Mouse (Mus musculus) limb, embryonic 15.5 days (tissue): Measurements from ENCODE around the gene Fgf2. TPM values are rescaled to one million over a fixed set of nuclear protein-coding genes. Genes with fewer than 3 reads are reported as not detected.

Experiments used
- ATAC-seq: fragments of 200-750 bp; cut with Nextera tagmentation; 2 replicates; pipeline ENCODE4 v1.8.0; 2017; ENCODE audit warnings: low read depth, moderate TSS enrichment; ENCODE audit not compliant: insufficient number of reproducible peaks, low FRiP score, low TSS enrichment
- H3K27ac ChIP-seq: fragments of 300-500 bp; sonication (generic); 2 replicates; pipeline ENCODE4 v1.5.1; 2015; ENCODE audit warnings: moderate library complexity, mild to moderate bottlenecking, inconsistent platforms
- H3K27me3 ChIP-seq: fragments of 300-500 bp; sonication (generic); 2 replicates; pipeline ENCODE4 v1.6.1; 2015; ENCODE audit warnings: inconsistent platforms
- H3K36me3 ChIP-seq: fragments of 300-500 bp; sonication (generic); 2 replicates; pipeline ENCODE4 v1.6.1; 2015; ENCODE audit warnings: inconsistent platforms
- H3K4me1 ChIP-seq: fragments of 300-500 bp; sonication (generic); 2 replicates; pipeline ENCODE4 v1.6.1; 2015; ENCODE audit warnings: inconsistent platforms
- H3K4me2 ChIP-seq: fragments of 300-500 bp; sonication (generic); 2 replicates; pipeline ENCODE4 v1.6.1; 2015; ENCODE audit warnings: mild to moderate bottlenecking, inconsistent platforms
- H3K4me3 ChIP-seq: fragments of 300-500 bp; sonication (generic); 2 replicates; pipeline ENCODE4 v1.5.1; 2015; ENCODE audit warnings: mild to moderate bottlenecking, inconsistent platforms
- H3K9ac ChIP-seq: fragments of 300-500 bp; sonication (generic); 2 replicates; pipeline ENCODE4 v1.6.1; 2015; ENCODE audit warnings: inconsistent platforms
- H3K9me3 ChIP-seq: fragments of 300-500 bp; sonication (generic); 2 replicates; pipeline ENCODE4 v1.6.1; 2016; ENCODE audit warnings: inconsistent platforms
- WGBS: fragments of 180-500 bp; shearing (Covaris S2); methylation state at CpG from one replicate; pipeline ENCODE4 v1.1.7; 2015; 5-methylcytosine and 5-hydroxymethylcytosine counted together
- polyA plus RNA-seq: library from polyadenylated mRNA; unstranded; fragments of >200 nt; fragmentation: Nextera tagmentation; extraction: Ambion mirVana; gene quantifications from 2 replicates; pipeline ENCODE4 v1.2.1, GENCODE M21; 2015

Fgf2 gene
- polyA plus RNA-seq, 1 experiment from 2014 or later, result 7.5 TPM

- WGBS, result 73% methylated on average over 6 of the region's 6 CpGs
- H3K9me3 ChIP-seq, result no peaks in the 10 kb centered on the region
- H3K4me1 ChIP-seq, result peaks cover 19% of the 10 kb centered on the region
- no peaks in the 10 kb centered on the region for H3K27me3 ChIP-seq
- no peak for ATAC-seq
- no peak overlapping the region for H3K4me3 ChIP-seq
- H3K27ac ChIP-seq, result no peak overlapping the region
- no peak overlapping the region for H3K4me2 ChIP-seq
- H3K36me3 ChIP-seq, result no peaks in the 10 kb centered on the region
- no peak overlapping the region for H3K9ac ChIP-seq
Observed at GRCm38 (mm10) chr3:37387310-37387709, 39.2 kb downstream of the Fgf2 start.

- no peaks in the 10 kb centered on the region for H3K9me3 ChIP-seq
- H3K4me2 ChIP-seq, result no peak overlapping the region
- no peak for ATAC-seq
- H3K4me3 ChIP-seq, result no peak overlapping the region
- WGBS, result 81% methylated on average over 5 of the region's 5 CpGs
- peaks cover 24% of the 10 kb centered on the region for H3K4me1 ChIP-seq
- no peaks in the 10 kb centered on the region for H3K27me3 ChIP-seq
- H3K9ac ChIP-seq, result no peak overlapping the region
- H3K27ac ChIP-seq, result no peak overlapping the region
- H3K36me3 ChIP-seq, result no peaks in the 10 kb centered on the region
Observed at GRCm38 (mm10) chr3:37396930-37397608, 48.9 kb downstream of the Fgf2 start.

- Histone ChIP-seq H3K9me3 (no peaks in the 10 kb centered on the region), H3K4me2 (no peak overlapping the region), H3K4me3 (no peak overlapping the region), H3K9ac (no peak overlapping the region), H3K27ac (no peak overlapping the region), H3K27me3 (no peaks in the 10 kb centered on the region), H3K4me1 (peaks cover 27% of the 10 kb centered on the region), H3K36me3 (no peaks in the 10 kb centered on the region)
- no peak for ATAC-seq
- WGBS, result 82% methylated on average over 3 of the region's 3 CpGs
Observed at GRCm38 (mm10) chr3:37397646-37398045, 49.5 kb downstream of the Fgf2 start.

- Histone ChIP-seq H3K4me2 (no peak overlapping the region), H3K4me3 (no peak overlapping the region), H3K9ac (no peak overlapping the region), H3K27ac (0 out of 2 replicates have a peak overlapping the region, but pooled peaks have one; percentile 30), H3K27me3 (no peaks in the 10 kb centered on the region), H3K9me3 (no peaks in the 10 kb centered on the region), H3K36me3 (no peaks in the 10 kb centered on the region), H3K4me1 (peaks cover 27% of the 10 kb centered on the region)
- 63% methylated on average over 7 of the region's 7 CpGs for WGBS
- ATAC-seq, result no peak
Observed at GRCm38 (mm10) chr3:37398661-37399395, 50.7 kb downstream of the Fgf2 start.

DNA sequence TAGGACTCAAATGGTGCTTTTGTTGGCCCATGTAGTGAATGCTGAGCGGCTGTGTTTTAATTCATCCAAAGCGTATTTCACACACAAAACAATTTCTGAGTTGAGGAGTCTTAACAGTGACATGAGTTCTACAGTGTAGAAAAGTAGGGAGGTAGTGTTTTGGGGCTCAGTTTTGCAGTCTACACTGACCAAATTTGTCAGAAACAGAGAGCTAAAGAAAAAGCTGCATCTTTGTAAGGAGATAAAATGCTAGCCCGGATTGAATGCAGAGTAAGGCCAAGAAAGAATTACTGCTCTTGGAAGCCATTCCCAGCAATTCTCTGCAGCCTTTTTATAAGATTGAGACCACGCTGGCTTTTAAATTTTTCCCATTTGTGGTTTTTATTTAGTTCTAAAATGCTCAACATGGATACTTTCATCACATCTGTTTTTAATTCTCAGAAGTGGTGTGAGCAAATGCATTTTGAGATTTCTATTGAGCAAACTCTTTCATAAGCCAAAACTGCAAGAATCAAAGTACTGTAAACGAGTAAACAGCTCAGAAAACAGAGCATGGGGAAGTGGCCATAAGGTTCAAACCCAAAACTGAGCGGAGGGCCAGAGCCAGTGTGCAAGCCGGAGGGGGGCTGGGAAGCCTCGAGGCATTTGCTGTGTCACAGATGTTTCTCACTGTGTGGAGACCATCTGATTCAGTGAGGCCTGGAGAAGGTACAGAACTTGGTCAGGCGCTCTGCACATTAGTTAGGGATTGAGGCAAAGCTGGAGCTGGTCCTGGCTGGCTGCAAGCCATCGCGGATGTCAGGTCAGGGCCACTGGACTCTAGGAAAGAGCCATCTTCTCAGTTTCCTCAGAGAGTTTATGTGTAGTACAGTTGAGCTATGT, 53.8 kb downstream of the Fgf2 start:
- 34% methylated on average over 11 of the region's 11 CpGs for WGBS

DNA sequence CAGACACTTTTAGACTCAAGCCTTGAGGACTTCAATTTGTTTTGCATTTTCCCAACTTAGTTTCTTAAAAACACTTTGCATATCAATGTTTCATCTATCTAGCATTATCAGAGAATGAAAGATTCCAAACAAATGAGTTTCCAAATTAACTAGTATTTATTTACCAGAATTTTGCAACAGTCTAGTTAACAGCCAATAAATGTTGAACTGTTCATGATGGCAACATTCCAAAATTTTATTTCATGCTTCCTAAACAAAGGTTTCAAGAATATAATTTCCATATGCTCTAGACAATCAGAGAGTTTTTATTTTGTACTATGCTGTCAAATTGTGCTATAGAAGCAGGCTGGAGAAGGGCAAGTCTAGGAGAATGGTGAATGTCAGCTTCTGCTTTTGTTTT, 59.5 kb downstream of the Fgf2 start:
- ATAC-seq, result no peak
- no peak overlapping the region for H3K27ac ChIP-seq
- 0 out of 2 replicates have a peak, but pooled peaks cover 9% of the 10 kb centered on the region for H3K36me3 ChIP-seq
- H3K9me3 ChIP-seq, result no peaks in the 10 kb centered on the region
- no peaks in the 10 kb centered on the region; the same call in 1 of the 2 replicates for H3K4me1 ChIP-seq
- no peak overlapping the region for H3K9ac ChIP-seq
- H3K27me3 ChIP-seq, result no peaks in the 10 kb centered on the region
- H3K4me3 ChIP-seq, result no peak overlapping the region
- no peak overlapping the region for H3K4me2 ChIP-seq

More for the DNA sequence above, 53.8 kb downstream of the Fgf2 start:
- Histone ChIP-seq H3K4me2 (no peak overlapping the region), H3K27me3 (no peaks in the 10 kb centered on the region), H3K4me3 (no peak overlapping the region), H3K9me3 (no peaks in the 10 kb centered on the region), H3K9ac (no peak overlapping the region), H3K4me1 (peaks cover 27% of the 10 kb centered on the region), H3K27ac (peak overlapping the region; percentile 83), H3K36me3 (0 out of 2 replicates have a peak, but pooled peaks cover 4% of the 10 kb centered on the region)
- ATAC-seq, result peak; percentile 74

DNA sequence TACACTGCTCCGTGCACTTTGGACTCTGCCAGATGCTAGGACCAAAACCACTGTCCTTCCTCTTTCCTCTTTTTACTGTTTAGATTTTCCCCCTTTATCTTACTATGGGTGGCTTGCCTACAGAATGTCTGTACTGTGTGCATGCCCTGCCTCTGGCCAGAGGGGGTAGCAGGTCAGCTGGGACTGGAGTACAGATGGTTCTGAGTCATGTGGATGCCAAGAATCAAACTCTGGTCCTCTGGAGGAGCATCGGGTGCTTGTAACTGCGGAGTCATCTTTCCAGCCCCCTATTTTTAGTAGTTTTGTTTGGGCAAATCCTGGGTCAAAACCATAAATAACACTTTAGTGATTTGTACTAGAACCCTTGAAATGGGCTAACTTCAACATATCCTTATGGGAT, 65.3 kb downstream of the Fgf2 start:
- ATAC-seq, result no peak
- no peak overlapping the region for H3K9ac ChIP-seq
- peaks cover 6% of the 10 kb centered on the region; the same call in 1 of the 2 replicates for H3K4me1 ChIP-seq
- H3K27ac ChIP-seq, result no peak overlapping the region
- WGBS, result 88% methylated on average over 3 of the region's 3 CpGs
- no peak overlapping the region for H3K4me2 ChIP-seq
- no peak overlapping the region for H3K4me3 ChIP-seq
- 0 out of 2 replicates have a peak, but pooled peaks cover 5% of the 10 kb centered on the region for H3K36me3 ChIP-seq
- H3K27me3 ChIP-seq, result no peaks in the 10 kb centered on the region
- no peaks in the 10 kb centered on the region for H3K9me3 ChIP-seq

DNA sequence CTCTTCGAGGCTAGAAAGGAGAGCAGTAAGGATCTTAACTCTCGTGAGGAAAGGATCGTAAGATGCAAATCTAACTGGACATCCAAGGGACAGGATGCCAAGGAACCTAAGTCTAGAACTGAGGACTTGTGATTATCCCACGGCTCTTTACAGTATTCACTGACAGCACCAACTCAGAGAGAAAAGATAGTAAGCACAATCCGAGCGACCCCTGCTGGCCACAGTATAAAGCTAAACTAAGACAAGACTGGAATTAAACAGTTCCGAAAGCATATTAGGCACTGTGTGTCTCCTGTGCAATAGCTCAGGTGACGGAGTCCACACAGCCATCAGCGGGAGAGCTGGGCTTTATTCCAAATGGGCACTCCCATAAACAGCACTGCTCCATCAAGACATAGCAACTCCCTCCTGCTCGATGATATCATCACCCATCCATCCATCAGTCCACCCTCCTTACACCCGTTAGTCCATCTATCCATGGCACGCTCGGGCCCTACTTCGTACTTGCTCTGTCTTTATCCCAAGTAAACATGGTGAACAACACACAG, 66.3 kb downstream of the Fgf2 start:
- no peak overlapping the region for H3K4me2 ChIP-seq
- H3K9me3 ChIP-seq, result no peaks in the 10 kb centered on the region
- no peak overlapping the region for H3K4me3 ChIP-seq
- H3K27me3 ChIP-seq, result no peaks in the 10 kb centered on the region
- H3K4me1 ChIP-seq, result peaks cover 11% of the 10 kb centered on the region; the same call in 1 of the 2 replicates
- ATAC-seq, result no peak
- H3K36me3 ChIP-seq, result 0 out of 2 replicates have a peak, but pooled peaks cover 5% of the 10 kb centered on the region
- no peak overlapping the region for H3K9ac ChIP-seq
- no peak overlapping the region for H3K27ac ChIP-seq
- 48% methylated on average over 14 of the region's 14 CpGs for WGBS

DNA sequence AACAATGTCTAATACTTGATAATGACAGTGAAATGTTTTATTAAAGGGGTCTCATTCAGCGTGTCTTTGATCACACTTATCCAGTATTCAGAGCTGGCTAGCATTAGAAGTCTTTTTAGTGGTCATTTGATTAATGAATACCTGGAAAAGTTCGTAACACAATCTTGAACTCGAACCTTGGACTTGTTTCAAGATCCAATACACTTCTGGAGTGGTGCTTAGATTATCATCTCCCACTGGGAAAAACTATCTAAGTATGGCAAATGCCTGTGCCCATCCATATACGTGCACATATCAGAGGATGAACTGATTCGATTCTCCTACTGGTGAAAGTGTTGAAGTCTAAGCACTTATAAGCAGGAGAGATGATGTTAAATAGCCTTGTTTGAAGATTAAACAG, 70.2 kb downstream of the Fgf2 start:
- no peak overlapping the region for H3K9ac ChIP-seq
- H3K27me3 ChIP-seq, result no peaks in the 10 kb centered on the region
- ATAC-seq, result no peak
- WGBS, result 76% methylated on average over 5 of the region's 5 CpGs
- H3K4me3 ChIP-seq, result peak overlapping the region; percentile 83
- H3K27ac ChIP-seq, result peak overlapping the region; percentile 95; the same call in 1 of the 2 replicates
- H3K4me1 ChIP-seq, result peaks cover 17% of the 10 kb centered on the region
- peak overlapping the region; percentile 56 for H3K4me2 ChIP-seq
- H3K9me3 ChIP-seq, result no peaks in the 10 kb centered on the region
- H3K36me3 ChIP-seq, result no peaks in the 10 kb centered on the region

DNA sequence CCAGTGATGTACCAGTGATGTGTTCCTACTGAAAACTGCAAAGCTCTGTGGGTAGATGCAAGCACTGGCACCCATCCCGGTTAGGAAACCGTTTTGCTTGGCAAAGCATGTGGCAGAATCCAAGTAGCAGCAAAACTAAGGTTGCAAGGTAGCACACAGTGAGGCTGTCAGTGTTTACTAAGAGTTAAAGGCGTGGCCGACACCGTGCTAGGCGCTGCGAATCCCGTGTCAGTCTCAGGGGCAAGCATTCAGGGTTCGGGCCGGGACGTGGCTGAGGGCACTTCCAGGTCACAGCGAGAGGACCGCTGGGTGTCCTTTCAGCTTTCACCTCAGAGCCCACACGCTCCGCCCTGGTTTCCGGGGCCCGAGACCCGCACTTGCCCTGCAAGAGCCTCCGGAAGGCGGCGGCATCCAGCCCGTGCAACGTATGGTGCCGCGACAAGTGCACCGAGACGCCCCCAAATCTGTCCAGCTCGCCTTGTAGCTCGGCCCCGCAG, 70.9 kb downstream of the Fgf2 start:
- ATAC-seq, result no peak; the same call in 1 of the 2 replicates
- Histone ChIP-seq H3K27me3 (no peaks in the 10 kb centered on the region), H3K36me3 (no peaks in the 10 kb centered on the region; the same call in 1 of the 2 replicates), H3K4me2 (peak overlapping the region; percentile 56), H3K9ac (peak overlapping the region; percentile 76), H3K27ac (peak overlapping the region; percentile 95), H3K9me3 (no peaks in the 10 kb centered on the region), H3K4me3 (peak overlapping the region; percentile 83), H3K4me1 (peaks cover 17% of the 10 kb centered on the region)
- WGBS, result under 1% methylated on average over 30 of the region's 30 CpGs

DNA sequence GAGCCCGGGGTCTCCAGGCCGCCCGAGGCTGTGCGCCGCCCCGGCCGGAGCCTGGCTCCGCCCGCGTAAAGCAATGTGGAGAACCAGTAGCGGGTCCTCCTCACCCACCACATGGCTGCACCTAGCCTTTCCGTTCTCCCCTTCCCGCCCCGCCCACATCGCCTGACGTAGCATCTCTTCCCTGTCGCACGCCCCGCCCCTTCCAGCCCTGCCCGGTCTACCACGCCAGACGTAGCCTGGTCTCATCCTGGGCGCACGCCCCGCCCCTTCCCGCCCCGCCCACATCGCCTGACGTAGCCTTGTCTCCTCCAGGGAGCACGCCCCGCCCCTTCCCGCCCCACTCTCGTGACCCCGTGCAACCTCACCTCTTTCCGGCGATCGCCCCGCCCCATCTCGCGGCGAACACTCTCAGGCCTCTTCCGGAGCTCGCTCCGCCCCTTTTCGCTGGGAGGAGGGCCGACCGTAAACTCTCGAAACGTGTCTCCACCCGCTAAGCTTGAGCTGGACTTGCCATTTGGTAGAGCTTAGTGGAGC, 71.4 kb downstream of the Fgf2 start, which contains the start of gene Spata5:
Spata5 (plus strand) TSS at position 439 of the 534 bp plus-strand sequence.
- Histone ChIP-seq H3K4me3 (peak within 1 kb of the TSS; percentile 96), H3K4me2 (peak within 1 kb of the TSS; percentile 82), H3K27ac (peak within 1 kb of the TSS; percentile 95), H3K9me3 (no peaks in the 10 kb centered on the region), H3K27me3 (no peaks in the 10 kb centered on the region), H3K4me1 (peaks cover 16% of the 10 kb centered on the region), H3K9ac (peak within 1 kb of the TSS; percentile 76), H3K36me3 (no peaks in the 10 kb centered on the region; the same call in 1 of the 2 replicates)
- peak; percentile 96 for ATAC-seq
- WGBS, result under 1% methylated on average over 49 of the region's 50 CpGs
